Mouse (Mus musculus): ENCODE data around the gene Rsl1. TPM values are rescaled to one million over a fixed set of nuclear protein-coding genes. Genes with fewer than 3 reads are reported as not detected.
"Not testable (repeated sequence)": the region's sequence is repeated elsewhere in the genome, so short reads cannot be mapped to it uniquely, and the experiment has no call there.

The Rsl1 gene
- total RNA-seq (2017): 3.9 to 13.6 TPM (median 5.7 TPM) in 3 replicates

GRCm38 (mm10) chr13:67172991-67173722, at the start of gene Rsl1:
Gene Rsl1, plus strand, starts transcription at chr13:67173182.
- peak; percentile 94 for ATAC-seq (replicated peaks; ENCODE audit: insufficient number of reproducible peaks, low FRiP score, low TSS enrichment, poor library complexity, severe bottlenecking)

GRCm38 (mm10) chr13:67124460-67124859, 48.5 kb upstream of the Rsl1 start:
- ATAC-seq (replicated peaks; ENCODE audit: insufficient number of reproducible peaks, low FRiP score, low TSS enrichment, poor library complexity, severe bottlenecking): no peak

DNA sequence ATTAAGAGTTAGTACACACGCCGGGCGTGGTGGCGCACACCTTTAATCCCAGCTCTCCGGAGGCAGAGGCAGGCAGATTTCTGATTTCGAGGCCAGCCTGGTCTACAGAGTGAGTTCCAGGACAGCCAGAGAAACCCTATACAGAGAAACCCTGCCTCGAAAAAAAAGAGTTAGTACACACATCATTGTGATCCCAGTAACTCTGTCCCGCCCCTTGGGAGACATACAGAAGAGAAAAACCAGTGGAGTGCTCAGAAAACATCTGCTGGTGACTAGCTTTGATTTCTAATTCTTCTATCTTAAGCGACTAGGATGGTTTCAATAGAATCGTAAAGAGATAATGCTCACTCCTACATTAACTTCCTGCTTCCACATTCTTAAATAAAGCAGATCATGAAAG, 45.5 kb upstream of the Rsl1 start:
- not testable (repeated sequence) for ATAC-seq (replicated peaks; ENCODE audit: insufficient number of reproducible peaks, low FRiP score, low TSS enrichment, poor library complexity, severe bottlenecking)

GRCm38 (mm10) chr13:67128038-67128721, 44.8 kb upstream of the Rsl1 start:
- peak; percentile 91 for ATAC-seq (replicated peaks; ENCODE audit: insufficient number of reproducible peaks, low FRiP score, low TSS enrichment, poor library complexity, severe bottlenecking)

DNA sequence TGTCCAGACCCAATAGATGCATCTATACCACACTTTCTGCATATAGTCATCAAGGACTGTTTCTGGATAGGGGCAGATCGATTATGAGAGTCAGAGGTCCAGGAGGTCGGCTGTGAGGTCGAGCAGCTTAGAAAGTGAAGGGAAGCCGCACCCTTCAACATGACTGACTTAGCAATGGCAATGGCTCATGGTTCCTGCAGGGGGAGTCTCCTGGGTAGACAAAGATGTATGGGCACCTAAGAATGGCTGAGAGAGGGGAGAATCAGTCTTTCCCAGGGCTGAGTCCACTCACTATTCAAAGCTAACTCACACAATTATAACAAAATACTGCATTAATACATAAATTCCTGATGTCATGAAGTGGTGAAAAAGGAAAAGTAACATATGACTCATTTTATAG, 6.9 kb upstream of the Rsl1 start:
- ATAC-seq (replicated peaks; ENCODE audit: insufficient number of reproducible peaks, low FRiP score, low TSS enrichment, poor library complexity, severe bottlenecking): not testable (repeated sequence)

DNA sequence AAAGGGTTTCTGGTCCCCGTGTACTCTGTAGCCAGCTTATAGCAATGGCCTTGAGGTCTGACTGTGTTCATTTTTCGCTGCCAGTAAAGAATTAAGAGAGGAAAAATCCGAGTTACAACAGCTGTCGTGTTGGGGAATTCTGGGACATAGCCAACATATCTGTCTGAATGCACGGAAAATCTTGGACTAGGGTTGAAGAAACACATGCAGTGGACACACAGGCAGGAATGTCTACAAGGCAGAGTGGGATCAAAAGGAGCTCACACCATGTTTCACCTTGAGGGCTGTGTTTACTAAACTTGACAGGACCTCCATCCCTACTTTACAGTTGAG, 707 bp downstream of the Rsl1 start:
- ATAC-seq (replicated peaks; ENCODE audit: insufficient number of reproducible peaks, low FRiP score, low TSS enrichment, poor library complexity, severe bottlenecking): no peak

DNA sequence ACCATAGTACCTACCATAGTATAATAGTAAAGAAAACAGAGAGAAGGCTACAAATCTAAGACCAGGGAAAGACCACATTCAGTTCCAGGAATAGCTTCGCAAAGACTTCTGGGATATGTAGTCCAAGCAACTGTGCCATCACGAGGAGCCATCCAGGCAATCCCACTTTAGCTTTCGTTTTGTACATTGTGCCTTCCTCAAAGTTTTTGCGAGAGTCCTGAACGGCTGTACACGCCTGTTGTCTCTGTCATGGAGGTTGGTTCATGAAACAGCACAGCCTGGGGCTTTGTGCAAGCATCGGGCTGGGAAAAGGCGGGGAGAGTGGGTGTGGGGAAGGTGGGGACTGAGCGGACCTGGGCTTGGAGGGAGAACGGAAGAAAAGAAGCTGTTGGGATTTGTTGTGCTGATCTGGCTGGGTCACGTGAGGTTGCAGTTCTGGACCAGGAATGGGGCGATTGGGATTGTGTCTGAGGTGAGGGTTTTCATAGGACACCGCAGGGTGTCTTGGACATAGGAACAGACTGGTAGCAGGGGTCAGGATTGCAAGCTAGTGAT, 21.4 kb downstream of the Rsl1 start, which contains the start of gene Zfp455:
Gene Zfp455 (plus strand): TSS at position 167 of the 555 bp plus-strand sequence.
- peak; percentile 88 for ATAC-seq (replicated peaks; ENCODE audit: insufficient number of reproducible peaks, low FRiP score, low TSS enrichment, poor library complexity, severe bottlenecking)

DNA sequence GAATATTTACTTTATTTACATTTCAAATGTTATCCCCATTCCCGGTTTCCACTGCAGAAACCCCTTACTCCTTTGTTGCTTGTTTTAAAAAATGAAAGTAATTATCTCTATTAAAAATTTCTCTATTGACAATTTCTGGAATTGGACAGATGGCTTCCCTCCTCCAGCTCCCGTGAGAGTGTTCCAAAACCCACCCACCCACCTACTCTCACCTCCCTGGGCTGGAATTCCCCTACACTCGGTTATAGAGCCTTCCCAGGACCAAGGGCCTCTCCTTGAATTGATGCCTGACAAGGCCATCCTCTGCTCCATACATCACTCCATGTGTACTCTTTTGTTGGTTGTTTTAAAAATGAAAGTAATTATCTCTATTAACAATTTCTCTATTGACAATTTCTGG, 28.7 kb downstream of the Rsl1 start:
- ATAC-seq (replicated peaks; ENCODE audit: insufficient number of reproducible peaks, low FRiP score, low TSS enrichment, poor library complexity, severe bottlenecking): no peak

DNA sequence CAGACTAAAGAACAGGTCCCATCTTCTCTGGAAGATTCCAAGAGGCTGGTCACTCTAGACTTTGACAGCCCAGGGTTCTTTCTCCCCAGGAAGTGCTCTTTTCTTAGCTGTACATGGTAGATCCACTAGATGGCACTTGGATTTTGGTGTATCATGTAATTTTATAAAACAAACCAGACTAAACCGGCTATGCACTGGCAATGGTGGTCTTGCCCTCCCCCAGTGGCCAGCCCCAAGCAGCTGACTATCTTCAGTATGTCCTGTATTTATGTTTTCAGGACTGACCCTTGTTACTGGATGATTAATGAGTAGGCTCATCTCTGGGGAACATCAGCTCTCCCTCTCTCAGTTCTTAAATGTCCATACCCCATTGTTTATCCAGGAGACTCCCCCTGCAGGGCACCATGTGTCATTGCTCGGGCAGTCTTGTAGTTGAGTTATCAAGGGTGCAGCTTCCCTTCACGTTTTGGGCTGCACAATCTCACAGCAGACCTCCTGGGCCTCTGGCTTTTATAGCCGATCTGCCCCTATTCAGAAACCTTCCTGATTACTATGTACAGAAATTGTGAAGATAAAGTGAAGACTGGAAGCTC, 41.1 kb downstream of the Rsl1 start:
- no peak for ATAC-seq (replicated peaks; ENCODE audit: insufficient number of reproducible peaks, low FRiP score, low TSS enrichment, poor library complexity, severe bottlenecking)

Other genes starting within 250 kb of the Rsl1 start
- 3.7 to 8.8 TPM (median 4.7 TPM) in 3 replicates for gene Zfp712, start 112.0 kb upstream of the Rsl1 start, total RNA-seq (2017)
- gene Zfp708, start 75.2 kb upstream of the Rsl1 start, total RNA-seq (2017): 0.48 TPM in 1 of 3 replicates, not detected in the others
- gene Gm28557, start 64.6 kb upstream of the Rsl1 start, total RNA-seq (2017): 1.7 to 9.0 TPM (median 2.1 TPM) in 3 replicates
- gene Rslcan18, start 56.9 kb upstream of the Rsl1 start, total RNA-seq (2017): 0.19 TPM in 2 of 3 replicates, not detected in the other
- gene Zfp759, start 51.5 kb upstream of the Rsl1 start, total RNA-seq (2017): 1.7 to 5.2 TPM (median 2.8 TPM) in 3 replicates
- 1.7 to 3.2 TPM (median 1.8 TPM) in 3 replicates for gene Zfp455, start 21.3 kb downstream of the Rsl1 start, total RNA-seq (2017)
- 2.8 to 14.4 TPM (median 6.1 TPM) in 3 replicates for gene Zfp458, start 105.3 kb downstream of the Rsl1 start, total RNA-seq (2017)
- gene Zfp457, start 133.3 kb downstream of the Rsl1 start, total RNA-seq (2017): 1.1 to 3.5 TPM (median 1.8 TPM) in 3 replicates
- gene Zfp595, start 159.4 kb downstream of the Rsl1 start, total RNA-seq (2017): 8.6 to 13.9 TPM (median 13.1 TPM) in 3 replicates
- 2.3 TPM in 1 of 3 replicates, not detected in the others for gene Gm28044, start 187.4 kb downstream of the Rsl1 start, total RNA-seq (2017)
- gene Zfp953, start 187.4 kb downstream of the Rsl1 start, total RNA-seq (2017): 7.5 to 10.8 TPM (median 9.6 TPM) in 3 replicates
- 1.1 to 4.5 TPM in 2 of 3 replicates, not detected in the other for gene Gm28041, start 202.6 kb downstream of the Rsl1 start, total RNA-seq (2017)
- gene Zfp456, start 202.6 kb downstream of the Rsl1 start, total RNA-seq (2017): 1.9 to 5.5 TPM (median 5.0 TPM) in 3 replicates
- 11.6 to 19.8 TPM (median 18.6 TPM) in 3 replicates for gene Zfp429, start 226.6 kb downstream of the Rsl1 start, total RNA-seq (2017)
- gene Zfp459, start 248.2 kb downstream of the Rsl1 start, total RNA-seq (2017): 0.38 to 2.4 TPM (median 0.53 TPM) in 3 replicates

Data from monocyte, adult 5-6 weeks (primary cell).